Comparison of ENCODE assay signal across 8 mouse cellular contexts in genomic region chr4:132922558-132923008, GRCm38 (mm10). TPM values are rescaled to one million over a fixed set of nuclear protein-coding genes. Genes with fewer than 3 reads are reported as not detected.
DNase-seq lines count a peak whose midpoint lies in the region; ATAC-seq and TF ChIP-seq lines count a peak whose summit lies in the region.

Fam76a (minus strand) TSS chr4:132922558.

- CTCF ChIA-PET in Patski (lab: Charles Lee) = interaction anchor here (1.1 kb wide), 1 partner anchor 79 kb away, joined by 3 read pairs; no protein-coding TSS in a partner anchor

- H3K4me1 ChIP-seq in hindbrain, embryonic 13.5 days (replicated peaks) = peaks cover 18% of the 10 kb centered on the region

- WGBS in hindbrain, embryonic 13.5 days = under 1% methylated on average over 53 of the region's 53 CpGs

- peak within 1 kb of the TSS; percentile 93 for H3K27ac ChIP-seq in hindbrain, embryonic 13.5 days

- peak; percentile 89 for ATAC-seq in Patski
- peak; percentile 99 for ATAC-seq in hindbrain, embryonic 13.5 days (ENCODE audit: low FRiP score)

- H3K27me3 ChIP-seq in Patski = no peaks in the 10 kb centered on the region
- H3K27me3 ChIP-seq in hindbrain, embryonic 13.5 days = no peaks in the 10 kb centered on the region

- H3K4me3 ChIP-seq in hindbrain, embryonic 13.5 days = peak within 1 kb of the TSS; percentile 98

- DNase-seq in Patski (ENCODE audit: low read depth, low spot score) = peak; percentile 93
- peak; percentile 100 for DNase-seq in cerebellum, postnatal 14 days
- DNase-seq in frontal cortex, postnatal 14 days (ENCODE audit: low spot score in 2 of 2) = peak; percentile 100
- peak; percentile 97 to 99 for DNase-seq in layer of hippocampus, postnatal 25 days (ENCODE audit: extremely low spot score in 1 of 2, low spot score in 1 of 2)
- DNase-seq in lung, postnatal 25 days (ENCODE audit: low spot score) = peak; percentile 100
- peak; percentile 100 for DNase-seq in retina, embryonic 14.5 days (ENCODE audit: low spot score)
- peak; percentile 99 for DNase-seq in thymus, postnatal 4 days

- H3K9me3 ChIP-seq in hindbrain, embryonic 13.5 days = no peaks in the 10 kb centered on the region

- peaks cover 18% of the 10 kb centered on the region for H3K36me3 ChIP-seq in hindbrain, embryonic 13.5 days

- peak within 1 kb of the TSS; percentile 78 for H3K4me2 ChIP-seq in hindbrain, embryonic 13.5 days

- H3K9ac ChIP-seq in hindbrain, embryonic 13.5 days = peak within 1 kb of the TSS; percentile 95

- no peak for TF ChIP-seq CTCF in Patski (IDR thresholded peaks at IDR 0.05)

- POLR2A ChIA-PET in Patski (lab: Charles Lee) = no interaction called here

- in situ Hi-C loops in Patski (cut with MboI; ENCODE audit: low pct_unique_long_range_greater_than_20kb) = no loop called here

RNA-seq across cellular contexts. Expression of gene Fam76a, which starts in this region (rescaled TPM):
- polyA plus RNA-seq in Patski (2021) = 25.4 TPM
- polyA plus RNA-seq in hindbrain, embryonic 13.5 days (2015; fragmentation: Nextera tagmentation; extraction: Ambion mirVana) = 38.7 and 38.9 TPM in 2 replicates
- total RNA-seq in layer of hippocampus, postnatal 25 days (2021) = 10 to 100 TPM; 40.1 to 50.5 TPM

Comparison
In these comparisons a context has a peak if more than half of its experiments do, and no peak if none do; other contexts are left out.
1. Peak in every context shown above with its lines: DNase-seq, ATAC-seq, H3K4me3 ChIP-seq and H3K27ac ChIP-seq.